Mouse (Mus musculus) hindbrain, embryonic 14.5 days (tissue): ENCODE measurements around the gene Mef2d. TPM values are rescaled to one million over a fixed set of nuclear protein-coding genes. Genes with fewer than 3 reads are reported as not detected.
"Not testable (repeated sequence)": the region's sequence is repeated elsewhere in the genome, so short reads cannot be mapped to it uniquely, and the experiment has no call there.

Experiments
- ATAC-seq: fragments of 200-750 bp; cut with Nextera tagmentation; 2 replicates; pipeline ENCODE4 v1.8.0; 2017; ENCODE audit warnings: moderate number of reproducible peaks, mild to moderate bottlenecking, moderate TSS enrichment, moderate library complexity; ENCODE audit not compliant: low FRiP score
- DNase-seq: peaks from one replicate; pipeline ENCODE4 v3.0.0-alpha.2; 2015; ENCODE audit warnings: low spot score
- H3K27ac ChIP-seq: fragments of 300-500 bp; sonication (generic); 2 replicates; pipeline ENCODE4 v1.5.1; 2014; ENCODE audit warnings: mild to moderate bottlenecking, moderate library complexity
- H3K27me3 ChIP-seq: fragments of 300-500 bp; sonication (generic); 2 replicates; pipeline ENCODE4 v1.6.1; 2014; ENCODE audit warnings: mild to moderate bottlenecking, low read length, mixed read lengths; ENCODE audit not compliant: control insufficient read depth, insufficient read depth
- H3K36me3 ChIP-seq: fragments of 300-500 bp; sonication (generic); replicated peaks from 2 replicates; pipeline ENCODE4 v1.6.1; 2014; ENCODE audit not compliant: control insufficient read depth, insufficient read depth
- H3K4me1 ChIP-seq: fragments of 300-500 bp; sonication (generic); replicated peaks from 2 replicates; pipeline ENCODE4 v1.6.1; 2014; ENCODE audit warnings: antibody characterized with exemption, low read length, mixed read lengths; ENCODE audit not compliant: control insufficient read depth, insufficient read depth
- H3K4me2 ChIP-seq: fragments of 300-500 bp; sonication (generic); replicated peaks from 2 replicates; pipeline ENCODE4 v1.6.1; 2014; ENCODE audit warnings: mild to moderate bottlenecking, moderate library complexity
- H3K4me3 ChIP-seq: fragments of 300-500 bp; sonication (generic); replicated peaks from 2 replicates; pipeline ENCODE4 v1.5.1; 2014; ENCODE audit warnings: mild to moderate bottlenecking, low read length
- H3K9ac ChIP-seq: fragments of 300-500 bp; sonication (generic); 2 replicates; pipeline ENCODE4 v1.6.1; 2014
- H3K9me3 ChIP-seq: fragments of 300-500 bp; sonication (generic); 2 replicates; pipeline ENCODE4 v1.6.1; 2016; ENCODE audit warnings: low read length; ENCODE audit not compliant: control insufficient read depth
- WGBS: fragments of 180-500 bp; shearing (Covaris S2); extraction: QIAGEN DNeasy Blood & Tissue Kit; methylation state at CpG from one replicate; pipeline ENCODE4 v1.1.7; 2014; 5-methylcytosine and 5-hydroxymethylcytosine counted together
- polyA plus RNA-seq: library from polyadenylated mRNA; unstranded; fragments of >200 nt; fragmentation: Nextera tagmentation; extraction: Ambion mirVana; gene quantifications from 2 replicates; pipeline ENCODE4 v1.2.1, GENCODE M21; 2014

Mef2d gene
- polyA plus RNA-seq, 1 experiment from 2014 or later, result 20.4 TPM

GRCm38 (mm10) chr3:88178346-88178733, 36.2 kb downstream of the Mef2d start:
- Histone ChIP-seq H3K4me3 (peak overlapping the region; percentile 61), H3K4me2 (peak overlapping the region; percentile 74), H3K9ac (peak overlapping the region; percentile 81), H3K36me3 (peaks cover 20% of the 10 kb centered on the region), H3K27ac (peak overlapping the region; percentile 100)
- H3K9me3 ChIP-seq, H3K4me1 ChIP-seq, H3K27me3 ChIP-seq, DNase-seq: not testable (repeated sequence)
- 29% methylated on average over 11 of the region's 11 CpGs for WGBS
- peak; percentile 18; the same call in 1 of the 2 replicates for ATAC-seq

DNA sequence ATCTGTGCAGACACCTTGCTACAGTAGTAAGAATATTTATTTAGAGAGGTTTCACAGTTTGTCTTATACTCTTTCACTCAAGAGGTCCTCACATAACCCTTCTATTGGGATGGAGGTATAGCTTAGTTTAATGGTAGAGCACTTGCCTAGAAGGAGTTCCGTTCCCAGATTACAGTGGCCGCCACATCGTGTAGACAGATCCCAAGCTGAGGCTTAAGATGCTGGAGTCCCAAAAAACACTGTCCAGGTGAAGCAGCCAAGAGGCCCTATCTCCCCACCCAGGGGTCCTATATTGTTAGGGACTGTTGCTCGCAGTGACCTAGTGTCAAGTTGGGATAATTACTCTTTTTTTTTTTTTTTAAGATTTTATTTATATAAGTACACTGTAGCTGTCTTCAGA, 36.8 kb downstream of the Mef2d start:
- H3K4me3 ChIP-seq, result no peak overlapping the region
- H3K9ac ChIP-seq, result no peak overlapping the region
- ATAC-seq (no peak), DNase-seq (no peak)
- peak overlapping the region; percentile 100; the same call in 1 of the 2 replicates for H3K27ac ChIP-seq
- H3K36me3 ChIP-seq, result peaks cover 14% of the 10 kb centered on the region
- peaks cover 6% of the 10 kb centered on the region; the same call in 1 of the 2 replicates for H3K4me1 ChIP-seq
- H3K9me3 ChIP-seq, result no peaks in the 10 kb centered on the region
- H3K4me2 ChIP-seq, result no peak overlapping the region
- WGBS, result 91% methylated on average over 4 of the region's 4 CpGs
- no peaks in the 10 kb centered on the region for H3K27me3 ChIP-seq

GRCm38 (mm10) chr3:88181374-88181773, 39.2 kb downstream of the Mef2d start:
- no peak for DNase-seq
- H3K4me3 ChIP-seq, result no peak overlapping the region
- no peak overlapping the region for H3K4me2 ChIP-seq
- no peak for ATAC-seq
- H3K4me1 ChIP-seq, result peaks cover 6% of the 10 kb centered on the region; the same call in 1 of the 2 replicates
- H3K9me3 ChIP-seq, result no peaks in the 10 kb centered on the region
- H3K36me3 ChIP-seq, result no peaks in the 10 kb centered on the region
- 68% methylated on average over 4 of the region's 4 CpGs for WGBS
- H3K27ac ChIP-seq, result no peak overlapping the region
- no peaks in the 10 kb centered on the region for H3K27me3 ChIP-seq
- H3K9ac ChIP-seq, result no peak overlapping the region

- Histone ChIP-seq H3K4me2 (no peak overlapping the region), H3K9ac (no peak overlapping the region), H3K27ac (no peak overlapping the region), H3K4me1 (no peaks in the 10 kb centered on the region), H3K27me3 (0 out of 2 replicates have a peak, but pooled peaks cover 3% of the 10 kb centered on the region), H3K4me3 (no peak overlapping the region), H3K36me3 (no peaks in the 10 kb centered on the region), H3K9me3 (no peaks in the 10 kb centered on the region)
- 76% methylated on average over 3 of the region's 3 CpGs for whole genome bisulfite sequencing
- DNase-seq, result no peak
- no peak for ATAC-seq
Measured at GRCm38 (mm10) chr3:88186424-88186823, 44.3 kb downstream of the Mef2d start.

DNA sequence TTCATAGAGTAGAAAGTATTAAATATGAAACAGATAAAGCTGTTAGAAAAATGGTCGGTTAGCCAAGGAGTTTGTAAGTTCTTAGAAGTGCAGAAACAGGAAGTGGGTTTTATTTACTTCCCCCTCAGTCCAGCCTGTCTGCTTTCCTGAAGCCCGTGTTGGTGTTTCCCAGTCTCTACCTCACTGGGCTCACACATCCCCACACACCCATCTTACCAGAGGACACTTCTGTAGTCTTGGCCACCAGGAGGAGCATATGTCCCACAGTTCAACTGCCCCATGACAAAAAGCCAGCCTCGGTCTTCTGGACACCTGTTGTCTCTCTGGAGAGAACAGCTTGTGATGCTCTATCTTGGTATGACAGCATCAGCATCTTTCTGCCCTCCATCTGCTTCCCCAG, 49.0 kb downstream of the Mef2d start:
- WGBS, result 17% methylated on average over 3 of the region's 3 CpGs
- DNase-seq, result no peak
- Histone ChIP-seq H3K27me3 (0 out of 2 replicates have a peak, but pooled peaks cover 3% of the 10 kb centered on the region), H3K36me3 (no peaks in the 10 kb centered on the region), H3K4me2 (no peak overlapping the region), H3K4me3 (no peak overlapping the region), H3K4me1 (no peaks in the 10 kb centered on the region), H3K9ac (no peak overlapping the region), H3K27ac (no peak overlapping the region), H3K9me3 (no peaks in the 10 kb centered on the region)
- ATAC-seq, result no peak

DNA sequence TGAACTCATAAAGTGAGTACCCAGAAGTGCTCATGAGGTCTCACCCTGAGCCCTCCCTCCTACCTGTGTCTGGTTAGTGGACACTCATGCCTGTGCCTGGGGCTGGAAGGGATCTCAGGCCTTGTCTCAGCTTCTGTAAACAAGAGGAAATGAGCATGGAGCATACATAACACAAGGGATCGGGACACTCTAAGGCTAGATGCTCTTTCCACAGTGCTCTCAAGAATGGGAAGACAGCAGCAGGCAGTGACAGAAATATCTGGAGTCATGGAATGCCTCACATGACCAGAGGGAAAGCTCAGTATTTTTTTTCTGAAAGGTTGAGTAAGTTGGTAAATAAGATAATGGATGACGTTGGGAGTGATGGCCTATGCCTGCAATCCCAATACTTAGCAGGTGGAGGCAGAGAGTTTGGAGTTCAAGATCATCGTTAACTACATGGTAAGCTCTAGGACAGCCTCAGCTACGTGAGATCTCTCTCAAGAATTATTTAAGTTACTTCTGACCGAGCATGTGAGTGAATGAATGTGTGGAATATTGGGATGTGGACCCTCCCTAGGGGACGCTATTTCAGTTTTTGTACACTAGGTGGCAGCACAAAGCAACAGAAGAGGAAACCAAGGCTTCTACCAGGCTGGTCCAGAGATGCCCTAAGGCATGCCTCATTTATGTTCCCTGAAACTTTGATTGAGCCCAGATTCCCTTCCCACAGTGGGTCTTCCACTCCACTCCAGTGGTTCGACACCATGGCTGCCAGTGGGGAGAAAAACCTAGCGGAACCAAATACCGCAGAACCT, 49.8 kb downstream of the Mef2d start:
- ATAC-seq (peak; percentile 71; the same call in 1 of the 2 replicates), DNase-seq (peak; percentile 92)
- Histone ChIP-seq H3K4me2 (no peak overlapping the region), H3K36me3 (no peaks in the 10 kb centered on the region), H3K9ac (no peak overlapping the region), H3K27ac (no peak overlapping the region), H3K4me3 (no peak overlapping the region), H3K4me1 (no peaks in the 10 kb centered on the region), H3K9me3 (no peaks in the 10 kb centered on the region), H3K27me3 (0 out of 2 replicates have a peak, but pooled peaks cover 3% of the 10 kb centered on the region)
- WGBS, result 30% methylated on average over 9 of the region's 9 CpGs

DNA sequence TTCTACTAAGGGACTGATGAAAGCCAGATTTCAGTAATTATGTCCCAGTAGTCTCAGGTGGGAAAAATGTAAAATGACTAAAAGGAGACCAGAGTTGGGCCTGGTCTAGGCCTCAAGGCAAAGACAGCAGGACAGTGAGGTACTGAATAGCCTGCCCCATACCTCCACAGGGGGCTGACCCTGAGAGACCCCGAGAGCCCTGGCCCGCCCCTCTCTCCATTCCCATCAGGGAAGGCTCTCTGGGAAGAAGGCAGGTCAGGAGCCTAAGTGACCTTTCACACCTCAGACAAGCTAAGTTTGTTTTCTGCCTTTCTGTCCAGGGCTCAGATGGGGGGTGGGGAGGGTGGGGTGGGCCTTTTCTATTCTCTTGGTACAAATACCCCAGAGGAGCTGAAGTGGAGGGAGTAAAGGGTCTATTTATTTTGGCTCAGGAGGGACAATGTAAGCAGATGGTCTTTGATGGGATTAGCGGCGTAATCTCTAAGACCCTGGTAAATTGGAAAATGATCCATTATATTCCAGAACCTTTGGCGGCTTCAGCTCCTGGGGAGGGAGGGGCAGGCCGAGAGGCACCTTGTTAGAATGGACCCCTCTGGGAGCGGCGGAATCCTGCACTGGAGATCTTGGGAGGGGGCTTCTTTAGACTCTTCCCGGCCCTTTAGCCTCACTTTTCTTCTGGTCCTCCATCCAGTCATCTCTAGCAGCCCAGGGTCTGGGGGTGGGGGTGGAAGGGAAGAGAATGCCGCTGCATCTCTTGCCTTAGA, 55.8 kb downstream of the Mef2d start:
- Histone ChIP-seq H3K27ac (peak overlapping the region; percentile 48; the same call in 1 of the 2 replicates), H3K4me3 (no peak overlapping the region), H3K4me1 (peaks cover 27% of the 10 kb centered on the region), H3K9ac (peak overlapping the region; percentile 17; the same call in 1 of the 2 replicates), H3K27me3 (peaks cover 16% of the 10 kb centered on the region), H3K36me3 (no peaks in the 10 kb centered on the region), H3K9me3 (no peaks in the 10 kb centered on the region), H3K4me2 (peak overlapping the region; percentile 94)
- DNase-seq (no peak), ATAC-seq (no peak)
- WGBS, result 11% methylated on average over 10 of the region's 10 CpGs

GRCm38 (mm10) chr3:88198505-88199020, 56.4 kb downstream of the Mef2d start:
- Histone ChIP-seq H3K4me2 (peak overlapping the region; percentile 94), H3K36me3 (no peaks in the 10 kb centered on the region), H3K27ac (peak overlapping the region; percentile 48; the same call in 1 of the 2 replicates), H3K9ac (peak overlapping the region; percentile 17; the same call in 1 of the 2 replicates), H3K27me3 (peaks cover 16% of the 10 kb centered on the region), H3K4me3 (no peak overlapping the region), H3K9me3 (no peaks in the 10 kb centered on the region), H3K4me1 (peaks cover 32% of the 10 kb centered on the region)
- 19% methylated on average over 9 of the region's 9 CpGs for WGBS
- peak; percentile 18; the same call in 1 of the 2 replicates for ATAC-seq
- no peak for DNase-seq

GRCm38 (mm10) chr3:88199541-88200110, 57.5 kb downstream of the Mef2d start:
- peaks cover 22% of the 10 kb centered on the region for H3K27me3 ChIP-seq
- no peaks in the 10 kb centered on the region for H3K36me3 ChIP-seq
- peak overlapping the region; percentile 94 for H3K4me2 ChIP-seq
- H3K9me3 ChIP-seq, result no peaks in the 10 kb centered on the region
- peak overlapping the region; percentile 98 for H3K27ac ChIP-seq
- H3K9ac ChIP-seq, result peak overlapping the region; percentile 93
- WGBS, result 27% methylated on average over 2 of the region's 2 CpGs
- peak overlapping the region; percentile 58 for H3K4me3 ChIP-seq
- peaks cover 42% of the 10 kb centered on the region for H3K4me1 ChIP-seq
- ATAC-seq (no peak), DNase-seq (no peak)
